Mouse (Mus musculus) adrenal gland, postnatal 4 days (tissue): Measurements from ENCODE around the gene Camk2g. TPM values are rescaled to one million over a fixed set of nuclear protein-coding genes. Genes with fewer than 3 reads are reported as not detected.
"Not testable (repeated sequence)": the region's sequence is repeated elsewhere in the genome, so short reads cannot be mapped to it uniquely, and the experiment has no call there.

Experiments used
- DNase-seq, 2 experiments: peaks; one replicate each; pipeline ENCODE4 v3.0.0; 2021 to 2022; ENCODE audit warnings: low spot score in 2 of 2, mixed read lengths in 2 of 2
- microRNA-seq: library from miRNA; unstranded; fragments of <30 nt; microRNA quantifications from one replicate; pipeline ENCODE4 v1.2.0, GENCODE M21; 2021
- total RNA-seq, 2 experiments: library from RNA; stranded (reverse); gene quantifications; 2 replicates each; pipeline ENCODE4 v1.2.3; 2021

Camk2g gene
- total RNA-seq, 2 experiments from 2014 or later: 77.3 to 87.2 TPM

GRCm38 (mm10) chr14:20703461-20703860 is 90.4 kb downstream of the Camk2g start:
- not testable (repeated sequence) for DNase-seq

- DNase-seq: peak; percentile 76 to 83
These were observed 91.0 kb downstream of the Camk2g start, which contains the start of gene Chchd1 for GRCm38 (mm10) chr14:20702741-20703381. Gene Chchd1 (plus strand): TSS chr14:20703006.

- no peak for DNase-seq
These were observed 91.7 kb downstream of the Camk2g start for GRCm38 (mm10) chr14:20702096-20702740.

GRCm38 (mm10) chr14:20701554-20701953 is 92.3 kb downstream of the Camk2g start:
- DNase-seq: no peak

- no peak for DNase-seq
These were observed 93.5 kb downstream of the Camk2g start for GRCm38 (mm10) chr14:20700362-20700761.

- no peak for DNase-seq
These were observed 95.4 kb downstream of the Camk2g start for GRCm38 (mm10) chr14:20698515-20698914.

GRCm38 (mm10) chr14:20696986-20697385 is 96.9 kb downstream of the Camk2g start:
- DNase-seq: no peak

- no peak for DNase-seq
These were observed 97.9 kb downstream of the Camk2g start for GRCm38 (mm10) chr14:20695761-20696520.

GRCm38 (mm10) chr14:20694884-20695760 is 98.8 kb downstream of the Camk2g start, which contains the start of gene Fut11:
Gene Fut11 (plus strand): TSS chr14:20694968.
- DNase-seq: peak; percentile 76 to 81

GRCm38 (mm10) chr14:20694185-20694883 is 99.6 kb downstream of the Camk2g start:
- no peak for DNase-seq

GRCm38 (mm10) chr14:20693589-20694101 is 100.2 kb downstream of the Camk2g start:
- no peak for DNase-seq

GRCm38 (mm10) chr14:20691772-20692171 is 102.1 kb downstream of the Camk2g start:
- no peak for DNase-seq

- DNase-seq: no peak
These were observed 104.9 kb downstream of the Camk2g start for GRCm38 (mm10) chr14:20689009-20689408.

- DNase-seq: no peak
These were observed 107.3 kb downstream of the Camk2g start for GRCm38 (mm10) chr14:20686576-20686975.

Small RNA genes lying within 50 kb of the gene (microRNA-seq; reads per million reads assigned to microRNA genes)
- gene Mir6946: 0.79 reads per million

Other genes with a start within 250 kb of the Camk2g start
- 10 to 100 TPM; 87.7 to 95.3 TPM for gene Ppp3cb, start 247.5 kb downstream of the Camk2g start, total RNA-seq
- gene Usp54, start 153.0 kb downstream of the Camk2g start, total RNA-seq: 10 to 100 TPM; 20.0 to 20.4 TPM
- 10 to 100 TPM; 11.0 to 25.8 TPM for gene Myoz1, start 137.5 kb downstream of the Camk2g start, total RNA-seq
- 10 to 100 TPM in 1 of 2 experiments, 1 to 10 TPM in 1; 3.6 to 11.8 TPM for gene Synpo2l, start 125.7 kb downstream of the Camk2g start, total RNA-seq
- 100 to 1,000 TPM; 137 to 140 TPM for gene Sec24c, start 119.8 kb downstream of the Camk2g start, total RNA-seq
- 10 to 100 TPM; 25.9 to 26.1 TPM for gene Fut11, start 99.1 kb downstream of the Camk2g start, total RNA-seq
- gene Chchd1, start 91.1 kb downstream of the Camk2g start, total RNA-seq: 10 to 100 TPM; 76.1 to 88.5 TPM
- gene Zswim8, start 86.5 kb downstream of the Camk2g start, total RNA-seq: 100 to 1,000 TPM; 136 to 151 TPM
- gene Ndst2, start 59.5 kb downstream of the Camk2g start, total RNA-seq: 10 to 100 TPM; 46.4 to 49.0 TPM
- 10 to 100 TPM; 19.8 to 36.6 TPM for gene Plau, start 42.6 kb upstream of the Camk2g start, total RNA-seq
- 10 to 100 TPM; 86.9 to 90.2 TPM for gene Vcl, start 135.3 kb upstream of the Camk2g start, total RNA-seq